Mouse (Mus musculus): ENCODE measurements at regions not wholly inside any gene's neighbourhood (a gene's known extent, or its start where the extent isn't known, plus 50 kb on each side); places are given as distances from the start of the nearest gene placed in this dataset.

GRCm38 (mm10) chr6:51364776-51365175, 67.7 kb upstream of the Nfe2l3 start:
- no peaks in the 10 kb centered on the region for H3K9me3 ChIP-seq (replicated peaks; ENCODE audit: low read length)
- H3K9ac ChIP-seq (ENCODE audit: insufficient read depth, low read depth), result no peak overlapping the region
- no peak overlapping the region for H3K4me2 ChIP-seq (ENCODE audit: insufficient read depth, low read depth, poor library complexity, severe bottlenecking)
- no peak for TF ChIP-seq MAX (IDR thresholded peaks at IDR 0.05; ENCODE audit: low read length)
- dilution Hi-C loops (cut with MboI; ENCODE audit: extremely low pct_ligation_motif_present, extremely low pct_unique_long_range_greater_than_20kb, low sequenced_read_pairs), result no loop called here
- in situ Hi-C loops (cut with MboI; ENCODE audit: low pct_ligation_motif_present, low pct_unique_long_range_greater_than_20kb, low sequenced_read_pairs), result loop anchor here (10.0 kb wide), 1 partner anchor 150 kb away; no protein-coding TSS in a partner anchor
- no peak overlapping the region for H3K27ac ChIP-seq (ENCODE audit: insufficient read depth, low read depth)
- H3K36me3 ChIP-seq (replicated peaks in 1 of 2; ENCODE audit: control insufficient read depth in 1 of 2, insufficient read depth in 1 of 2, low read length in 1 of 2), result no peaks in the 10 kb centered on the region
- no peaks in the 10 kb centered on the region for H3K79me2 ChIP-seq (replicated peaks; ENCODE audit: control insufficient read depth, extremely low read depth, insufficient read depth, poor library complexity, severe bottlenecking)
- no peak for DNase-seq (ENCODE audit: extremely low read depth)
- no peaks in the 10 kb centered on the region for H3K27me3 ChIP-seq (replicated peaks)
- no peak overlapping the region for H3K4me3 ChIP-seq (replicated peaks in 1 of 3; ENCODE audit: low read depth in 2 of 3, low read length in 2 of 3, poor library complexity in 1 of 3)
- peaks cover 4 to 24% of the 10 kb centered on the region in 2 experiments; a peak in 2 of 4 replicates for H3K4me1 ChIP-seq (ENCODE audit: control insufficient read depth in 1 of 2, insufficient read depth in 2 of 2)

GRCm38 (mm10) chr6:51369771-51370170, 62.7 kb upstream of the Nfe2l3 start:
- no peak overlapping the region for H3K4me2 ChIP-seq (ENCODE audit: insufficient read depth, low read depth, poor library complexity, severe bottlenecking)
- H3K4me3 ChIP-seq (replicated peaks in 1 of 3; ENCODE audit: low read depth in 2 of 3, low read length in 2 of 3, poor library complexity in 1 of 3), result no peak overlapping the region
- H3K9ac ChIP-seq (ENCODE audit: insufficient read depth, low read depth), result no peak overlapping the region
- H3K4me1 ChIP-seq (ENCODE audit: control insufficient read depth in 1 of 2, insufficient read depth in 2 of 2), result no peaks in the 10 kb centered on the region
- dilution Hi-C loops (cut with MboI; ENCODE audit: extremely low pct_ligation_motif_present, extremely low pct_unique_long_range_greater_than_20kb, low sequenced_read_pairs) (no loop called here), in situ Hi-C loops (cut with MboI; ENCODE audit: low pct_ligation_motif_present, low pct_unique_long_range_greater_than_20kb, low sequenced_read_pairs) (loop anchor here (10.0 kb wide), 1 partner anchor 155 kb away; no protein-coding TSS in a partner anchor)
- TF ChIP-seq CTCF (conservative IDR thresholded peaks at IDR 0.05 in 1 of 2, IDR thresholded peaks at IDR 0.05 in 1 of 2; ENCODE audit: low read depth in 2 of 2, low read length in 2 of 2) (no peak), ZC3H11A (IDR thresholded peaks at IDR 0.05; ENCODE audit: low read depth, low read length) (no peak), SMC3 (IDR thresholded peaks at IDR 0.05; ENCODE audit: low read depth, low read length) (no peak), GABPA (IDR thresholded peaks at IDR 0.05; ENCODE audit: insufficient replicate concordance, low read depth, low read length) (no peak), JUN (IDR thresholded peaks at IDR 0.05; ENCODE audit: insufficient read depth, low read depth, low read length) (no peak), TCF12 (IDR thresholded peaks at IDR 0.05; ENCODE audit: low read depth, low read length) (no peak), ZKSCAN1 (IDR thresholded peaks at IDR 0.05; ENCODE audit: borderline replicate concordance, low read depth, low read length) (no peak), ETS1 (conservative IDR thresholded peaks at IDR 0.05; ENCODE audit: low read depth, low read length) (no peak), BHLHE40 (IDR thresholded peaks at IDR 0.05; ENCODE audit: low read depth, low read length) (no peak), IRF4 (IDR thresholded peaks at IDR 0.05; ENCODE audit: low read depth, low read length) (no peak), EP300 (IDR thresholded peaks at IDR 0.05; ENCODE audit: low read length) (no peak), MXI1 (IDR thresholded peaks at IDR 0.05; ENCODE audit: low read depth, low read length) (no peak), CHD2 (IDR thresholded peaks at IDR 0.05; ENCODE audit: low read length) (no peak), USF1 (IDR thresholded peaks at IDR 0.05; ENCODE audit: low read depth, low read length) (no peak), RCOR1 (conservative IDR thresholded peaks at IDR 0.05; ENCODE audit: low read depth, low read length) (no peak), HCFC1 (IDR thresholded peaks at IDR 0.05; ENCODE audit: low read depth, low read length) (no peak), ELF1 (IDR thresholded peaks at IDR 0.05; ENCODE audit: low read depth, low read length) (no peak)
- no peak for DNase-seq (ENCODE audit: extremely low read depth)
- no peaks in the 10 kb centered on the region for H3K36me3 ChIP-seq (replicated peaks in 1 of 2; ENCODE audit: control insufficient read depth in 1 of 2, insufficient read depth in 1 of 2, low read length in 1 of 2)
- no peak overlapping the region for H3K27ac ChIP-seq (ENCODE audit: insufficient read depth, low read depth)
- H3K9me3 ChIP-seq (replicated peaks; ENCODE audit: low read length), result no peaks in the 10 kb centered on the region
- no peaks in the 10 kb centered on the region for H3K27me3 ChIP-seq (replicated peaks)
- no peaks in the 10 kb centered on the region for H3K79me2 ChIP-seq (replicated peaks; ENCODE audit: control insufficient read depth, extremely low read depth, insufficient read depth, poor library complexity, severe bottlenecking)
